Mouse (Mus musculus): ENCODE measurements around the gene Pin1rt1.

Pin1rt1 gene

GRCm38 (mm10) chr2:104716279-104716678 is at the start of gene Pin1rt1:
Gene Pin1rt1 (minus strand): TSS chr2:104716379.
- no peak for DNase-seq

DNA sequence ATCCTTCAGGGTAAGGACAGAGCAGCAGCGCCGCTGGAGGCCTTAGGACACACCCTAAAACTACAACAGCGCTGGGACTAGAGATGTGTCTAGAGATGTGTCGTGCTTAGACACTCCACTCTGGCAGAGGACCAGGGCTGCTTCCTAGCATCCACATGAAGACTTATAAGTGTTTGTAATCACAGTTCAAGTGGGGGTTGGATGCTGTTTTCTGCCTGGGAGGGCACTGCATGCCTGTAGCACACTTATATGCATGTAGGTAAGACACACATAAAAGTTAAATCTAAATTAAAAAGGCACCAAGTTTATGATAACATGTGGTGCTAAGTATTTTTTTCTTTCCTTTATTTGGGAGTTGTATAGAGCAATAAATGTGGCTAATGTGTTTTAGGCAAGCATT is 47.8 kb upstream of the Pin1rt1 start:
- no peak for DNase-seq

- no peak for DNase-seq
Observed at GRCm38 (mm10) chr2:104763134-104763703, 47.0 kb upstream of the Pin1rt1 start.

DNA sequence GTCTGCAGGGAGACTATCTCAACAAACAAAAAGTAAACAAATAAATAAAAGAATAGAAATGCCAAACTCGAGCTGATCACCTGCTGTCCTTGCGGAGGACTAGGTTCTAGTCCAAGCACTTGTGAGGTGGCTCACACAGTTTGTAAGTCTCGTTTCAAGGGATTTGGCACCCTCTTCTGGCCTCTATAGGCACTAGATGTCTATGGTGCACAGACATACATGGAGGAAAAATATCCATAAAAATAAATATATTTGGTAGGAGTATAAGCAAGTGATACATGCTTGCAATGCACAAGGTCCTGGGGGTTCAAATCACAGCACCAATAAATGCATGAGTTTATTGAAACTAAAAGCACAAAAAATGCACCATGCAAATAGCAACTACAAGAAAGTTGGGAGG is 34.4 kb upstream of the Pin1rt1 start:
- peak; percentile 29 for DNase-seq

DNA sequence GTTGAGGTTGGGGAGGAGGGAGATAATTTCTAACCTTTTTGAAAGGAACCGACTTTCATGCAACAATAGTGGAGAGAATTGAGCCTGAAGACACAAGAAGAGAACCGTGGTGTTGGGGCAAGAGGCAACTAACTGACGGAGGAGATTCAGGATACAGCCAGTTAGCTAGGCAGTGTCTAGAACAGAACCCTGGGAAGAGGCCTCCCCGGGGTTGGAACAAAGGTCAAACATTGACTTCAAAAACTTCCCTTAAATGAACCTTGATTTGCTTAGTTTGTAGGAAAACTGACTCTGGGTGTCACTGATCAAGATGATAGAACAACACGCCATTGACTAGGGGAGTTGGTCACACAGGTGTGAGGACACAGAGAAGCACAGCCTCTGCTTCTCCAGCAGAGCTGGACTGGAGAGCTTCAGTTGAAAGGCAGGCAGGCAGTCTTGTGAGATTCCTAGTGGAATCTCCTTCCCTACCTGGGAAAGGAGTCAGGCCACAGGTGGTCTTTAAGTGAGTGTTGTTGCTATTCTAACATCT is 32.5 kb upstream of the Pin1rt1 start:
- no peak for DNase-seq

GRCm38 (mm10) chr2:104746251-104746650 is 30.1 kb upstream of the Pin1rt1 start:
- DNase-seq = no peak

GRCm38 (mm10) chr2:104743971-104744370 is 27.8 kb upstream of the Pin1rt1 start:
- no peak for DNase-seq

- DNase-seq = no peak
Observed at GRCm38 (mm10) chr2:104743160-104743559, 27.0 kb upstream of the Pin1rt1 start.

DNA sequence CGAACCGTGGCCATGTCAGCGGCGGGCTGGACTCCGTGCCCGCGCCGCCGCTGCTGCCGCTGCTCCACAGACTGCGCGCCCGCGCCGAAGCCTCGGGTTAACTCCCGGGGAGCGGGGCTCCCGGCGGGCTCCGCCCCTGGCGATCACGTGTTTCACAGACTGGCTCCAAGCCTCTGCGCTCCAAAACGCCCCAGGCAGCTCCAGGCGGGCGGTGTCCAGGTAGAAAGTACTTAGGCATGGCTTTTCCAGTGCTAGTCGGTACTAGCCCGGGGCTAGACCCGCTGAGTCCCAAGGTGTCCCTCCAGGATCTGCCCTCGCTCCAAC is 26.5 kb upstream of the Pin1rt1 start, which contains the start of gene Depdc7:
Gene Depdc7 (minus strand): TSS at position 138 of the 324 bp plus-strand sequence.
- peak; percentile 92 for DNase-seq

- no peak for DNase-seq
Observed at GRCm38 (mm10) chr2:104741896-104742740, 25.9 kb upstream of the Pin1rt1 start.

DNA sequence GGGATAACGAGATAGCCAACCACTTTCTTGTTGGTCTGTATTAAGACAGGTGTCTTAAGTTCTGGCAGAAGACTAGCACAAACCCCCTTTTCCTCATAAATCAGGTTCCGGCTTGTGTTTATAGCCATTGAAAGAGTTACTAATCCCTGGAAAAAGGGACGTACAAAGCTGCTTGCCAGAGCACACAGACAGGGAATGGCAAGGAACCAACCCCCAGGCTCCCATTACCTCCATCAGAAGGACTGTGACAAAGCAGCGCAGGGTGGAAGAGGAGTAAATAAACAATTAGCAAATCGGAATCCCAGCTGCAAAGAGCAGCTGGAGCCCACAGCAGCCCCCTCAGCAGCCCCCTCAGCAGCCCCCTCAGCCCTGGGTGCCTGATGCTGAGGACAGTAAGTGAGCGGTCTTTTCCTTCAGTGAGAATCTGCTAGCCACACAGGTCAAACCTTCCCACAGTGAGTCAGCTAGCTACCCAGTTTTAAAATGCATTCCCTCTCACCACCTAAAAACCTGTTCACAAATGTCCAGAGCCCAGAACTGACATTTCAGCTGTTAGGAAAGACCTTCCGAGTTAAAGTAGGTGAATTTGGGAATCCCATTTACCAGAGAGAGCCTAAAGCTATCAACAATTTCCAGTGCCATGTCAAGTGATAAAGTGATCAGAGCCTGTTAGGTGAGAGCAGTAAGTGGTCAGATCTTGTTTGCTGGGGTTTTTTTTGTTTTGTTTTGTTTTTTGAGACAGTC is 25.0 kb upstream of the Pin1rt1 start:
- DNase-seq = no peak

- no peak for DNase-seq
Observed at GRCm38 (mm10) chr2:104740248-104740949, 24.2 kb upstream of the Pin1rt1 start.

DNA sequence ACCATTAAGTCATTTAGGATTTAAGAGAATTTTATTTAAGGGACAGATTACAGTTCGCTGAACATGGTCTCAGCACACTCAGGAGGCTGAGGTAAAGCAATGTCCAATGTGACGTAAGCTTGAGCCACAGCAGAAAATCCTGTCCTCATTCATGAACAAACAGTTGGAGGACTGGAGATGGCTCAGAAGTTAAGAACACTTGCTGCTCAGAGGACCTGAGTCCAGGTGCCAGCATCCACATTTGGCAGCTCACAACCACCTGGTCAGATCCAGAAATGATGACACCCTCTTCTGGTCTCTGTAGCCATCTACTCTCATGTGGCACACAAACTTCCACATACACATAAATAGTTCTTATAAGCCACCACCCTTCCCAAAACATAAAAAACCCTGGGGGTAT is 23.5 kb upstream of the Pin1rt1 start:
- no peak for DNase-seq

GRCm38 (mm10) chr2:104736241-104736640 is 20.1 kb upstream of the Pin1rt1 start:
- DNase-seq = no peak

DNA sequence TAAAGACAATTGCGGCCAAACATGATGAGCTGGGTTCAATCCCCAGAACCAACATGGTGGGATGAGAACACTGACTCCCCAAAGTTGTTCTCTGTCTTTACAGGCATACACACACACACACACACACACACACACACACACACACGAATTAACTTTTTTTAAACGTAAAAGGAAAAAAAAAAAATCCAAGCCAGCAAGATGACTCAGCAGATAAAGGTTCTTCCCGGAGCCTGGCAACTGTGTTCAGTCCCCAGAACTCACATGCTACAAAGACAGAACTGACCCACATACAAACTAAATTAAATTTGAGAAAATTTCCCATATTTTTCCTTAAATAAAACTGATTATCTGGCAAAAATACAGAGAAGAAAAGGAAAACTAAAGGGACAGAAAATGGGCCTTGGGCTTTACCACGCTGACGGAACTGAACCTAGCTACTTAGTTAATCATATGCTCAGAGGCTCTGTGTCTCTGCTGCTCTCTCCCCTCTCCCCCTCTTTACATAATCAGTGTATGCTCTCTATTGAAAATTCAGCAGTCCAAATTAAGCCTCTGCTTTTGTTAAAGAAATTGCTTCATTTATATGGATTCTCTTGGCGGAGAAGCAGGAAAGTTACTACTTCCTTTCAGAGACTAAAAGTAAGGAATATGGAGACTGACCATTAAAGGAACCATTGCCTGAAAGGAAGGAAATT is 16.5 kb upstream of the Pin1rt1 start:
- DNase-seq = no peak

DNA sequence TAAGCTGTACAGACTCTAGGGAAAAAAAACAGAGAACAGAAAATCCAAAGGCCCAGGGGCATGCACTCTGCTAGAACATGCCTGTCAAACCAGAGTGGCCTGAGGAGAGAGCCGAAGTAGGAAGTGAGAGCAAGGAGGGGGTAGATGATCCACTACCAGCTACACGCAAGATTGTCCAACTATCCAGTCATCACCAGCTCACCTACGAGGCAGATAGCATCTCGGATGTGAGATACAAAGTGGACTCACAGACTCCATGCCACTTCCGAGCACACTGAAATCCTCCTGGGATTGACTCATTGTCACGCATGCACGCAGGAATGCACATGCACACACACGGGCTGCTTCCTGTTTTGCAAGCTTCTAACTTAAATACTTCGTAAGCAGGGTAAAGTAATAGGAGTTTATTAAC is 15.9 kb upstream of the Pin1rt1 start:
- no peak for DNase-seq

GRCm38 (mm10) chr2:104727369-104727768 is 11.2 kb upstream of the Pin1rt1 start:
- no peak for DNase-seq

GRCm38 (mm10) chr2:104722021-104722420 is 5.8 kb upstream of the Pin1rt1 start:
- DNase-seq = no peak

GRCm38 (mm10) chr2:104717827-104718226 is 1.6 kb upstream of the Pin1rt1 start:
- DNase-seq = no peak

DNA sequence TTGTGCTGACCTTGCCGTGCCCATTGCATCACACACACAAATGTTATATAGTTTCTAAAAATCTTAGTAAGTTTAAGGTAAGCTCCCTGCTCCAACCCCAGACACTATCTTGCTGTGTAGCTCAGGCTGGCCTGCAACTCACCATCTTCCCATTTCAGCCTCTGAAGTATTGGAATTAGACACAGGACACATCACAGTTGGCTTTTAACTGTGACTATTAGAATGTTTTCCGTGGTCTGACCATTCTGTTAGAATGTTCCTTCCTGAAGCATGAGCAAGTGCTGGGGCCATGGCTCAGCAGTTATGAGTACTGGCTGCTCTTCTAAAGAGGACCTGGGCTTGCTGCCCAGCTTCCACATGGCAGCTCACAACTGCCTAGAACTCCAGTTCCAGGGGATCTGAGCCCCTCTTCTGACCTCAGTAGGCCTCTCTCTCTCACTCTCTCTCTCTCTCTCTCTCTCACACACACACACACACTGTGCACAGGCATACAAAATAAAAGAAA is 1.1 kb upstream of the Pin1rt1 start:
- DNase-seq = no peak

GRCm38 (mm10) chr2:104714254-104714691 is 1.9 kb downstream of the Pin1rt1 start:
- DNase-seq = no peak

DNA sequence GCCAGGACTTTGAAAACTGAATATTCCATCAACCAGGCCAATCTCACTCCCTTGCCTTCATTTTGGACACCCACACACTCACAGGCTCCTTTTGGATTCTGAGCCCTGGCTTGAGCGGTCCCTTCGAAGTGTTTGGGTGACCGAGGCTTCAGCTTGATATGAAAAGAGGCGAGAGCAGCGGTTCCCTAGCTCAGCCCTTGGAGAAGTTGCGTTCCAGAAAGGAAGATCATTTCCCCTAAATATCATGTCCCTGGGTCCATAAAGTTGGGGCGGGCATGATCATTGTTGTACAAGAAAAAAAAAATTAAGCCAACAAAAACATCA is 3.7 kb downstream of the Pin1rt1 start:
- no peak for DNase-seq
